Mouse (Mus musculus) spleen, adult 2 months (tissue): Measurements from ENCODE around the gene Txnrd1.

Experiments used
- CTCF ChIP-seq: fragments of 200-500 bp; IDR thresholded peaks from 2 replicates; pipeline ENCODE4 v1.5.1; 2011; ENCODE audit warnings: mild to moderate bottlenecking, inconsistent platforms; ENCODE audit not compliant: insufficient read depth, insufficient read length, insufficient replicate concordance; ENCODE audit errors: extremely low read depth
- POLR2A ChIP-seq: fragments of 200-500 bp; IDR thresholded peaks from 2 replicates; pipeline ENCODE4 v1.6.1; 2011; ENCODE audit warnings: low read depth, low read length, inconsistent platforms

DNA sequence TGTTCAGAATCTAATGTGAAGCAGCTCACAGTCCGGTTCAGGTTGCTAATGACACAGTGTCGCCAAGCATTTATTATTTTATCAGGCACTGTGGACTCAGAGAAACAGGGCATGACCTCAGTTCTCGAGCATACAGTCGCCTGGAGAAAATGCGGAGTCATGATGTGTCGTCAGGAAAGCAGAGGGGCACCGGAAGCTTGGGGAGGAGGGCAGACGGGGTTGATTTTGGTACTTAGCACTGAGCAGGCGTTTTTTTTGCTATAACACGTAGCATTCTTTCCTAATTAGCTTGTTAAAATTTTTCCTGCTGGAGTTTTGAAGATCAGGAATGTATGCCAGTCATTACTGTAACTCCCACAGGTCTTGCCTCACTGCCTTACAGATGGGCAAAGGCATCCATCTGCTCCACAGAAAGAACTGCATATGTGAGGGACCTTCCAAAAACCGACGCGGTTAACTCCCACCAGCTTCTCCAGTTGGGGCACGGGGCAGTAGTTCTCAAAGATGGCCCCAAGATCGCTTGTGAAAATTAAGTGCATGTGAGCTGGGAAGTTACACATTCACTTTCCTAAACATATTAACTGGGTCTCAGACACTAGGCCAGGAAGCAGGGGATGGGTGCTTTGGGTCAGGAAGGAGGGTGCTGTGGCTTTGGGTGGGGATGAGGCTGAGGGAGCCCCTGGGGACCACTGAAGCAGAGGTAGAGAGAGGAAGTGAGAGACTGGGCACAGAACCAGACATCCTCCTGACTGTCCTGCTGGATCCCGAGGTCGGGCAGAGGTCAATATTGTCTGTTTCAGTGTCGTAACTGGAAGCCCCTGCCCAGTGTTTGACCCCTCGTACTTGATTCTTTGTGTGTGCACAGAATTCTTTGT, 19.4 kb upstream of the Txnrd1 start:
- no peak for TF ChIP-seq CTCF
- TF ChIP-seq POLR2A: no peak
